8 mouse cellular contexts compared by ENCODE assay signal in the genomic region with DNA sequence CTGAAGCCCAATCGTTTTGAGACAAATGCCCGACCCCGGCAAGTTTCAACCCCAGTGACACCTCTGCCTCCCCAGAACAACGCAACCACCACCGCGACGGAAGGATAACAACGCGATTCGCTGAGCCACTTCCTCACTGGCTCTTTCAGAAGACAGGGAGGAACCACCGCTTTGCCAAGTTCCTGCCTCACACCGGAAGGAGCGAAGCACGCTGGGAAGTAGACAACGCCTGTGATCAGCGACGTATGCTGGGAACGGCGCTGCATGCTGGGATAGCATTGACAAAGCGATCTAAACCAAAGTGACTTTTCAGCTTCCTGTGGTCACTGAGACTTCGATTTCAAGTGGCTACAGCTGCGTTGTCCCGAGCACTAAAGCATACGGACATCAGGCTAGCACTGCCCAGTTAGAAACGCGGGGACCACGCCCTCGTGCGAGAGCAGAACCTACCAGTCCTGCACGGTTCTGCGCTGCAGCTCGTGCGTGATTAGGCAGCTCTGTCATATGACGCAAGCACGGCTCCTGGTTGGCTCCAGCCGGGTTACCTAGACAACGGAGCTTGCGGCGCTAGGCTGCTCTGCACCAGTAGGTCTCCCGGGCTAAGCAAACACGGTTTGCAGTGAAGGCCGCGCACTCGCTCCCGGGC. TPM values are rescaled to one million over a fixed set of nuclear protein-coding genes. Genes with fewer than 3 reads are reported as not detected.
DNase-seq lines count a peak whose midpoint lies in the region; ATAC-seq lines count a peak whose summit lies in the region.

Gene Capn10, plus strand, starts transcription at position 195 of the 646 bp plus-strand sequence.

- H3K27ac ChIP-seq in heart, embryonic 10.5 days: peak within 1 kb of the TSS; percentile 93
- peak within 1 kb of the TSS; percentile 98 for H3K27ac ChIP-seq in kidney, embryonic 15.5 days

- H3K27me3 ChIP-seq in heart, embryonic 10.5 days (ENCODE audit: insufficient read depth, poor library complexity, severe bottlenecking): peaks cover 12% of the 10 kb centered on the region; the same call in 1 of the 2 replicates
- H3K27me3 ChIP-seq in kidney, embryonic 15.5 days: 0 out of 2 replicates have a peak, but pooled peaks cover 3% of the 10 kb centered on the region

- H3K4me2 ChIP-seq in kidney, embryonic 15.5 days: peak within 1 kb of the TSS; percentile 74

- H3K9me3 ChIP-seq in heart, embryonic 10.5 days: no peaks in the 10 kb centered on the region
- H3K9me3 ChIP-seq in kidney, embryonic 15.5 days (replicated peaks): peaks cover 5% of the 10 kb centered on the region; the same call in 1 of the 2 replicates

- peak; percentile 96 for ATAC-seq in erythroblast, adult 5-6 weeks (replicated peaks; ENCODE audit: low FRiP score, poor library complexity, severe bottlenecking)
- peak; percentile 100 for ATAC-seq in kidney, embryonic 15.5 days (replicated peaks; ENCODE audit: low FRiP score)
- peak; percentile 92 for ATAC-seq in monocyte, adult 5-6 weeks (replicated peaks; ENCODE audit: insufficient number of reproducible peaks, low FRiP score, low TSS enrichment, poor library complexity, severe bottlenecking)

- H3K9ac ChIP-seq in kidney, embryonic 15.5 days: peak within 1 kb of the TSS; percentile 79

- peaks cover 16% of the 10 kb centered on the region for H3K36me3 ChIP-seq in heart, embryonic 10.5 days
- H3K36me3 ChIP-seq in kidney, embryonic 15.5 days: peaks cover 16% of the 10 kb centered on the region

- under 1% methylated on average over 45 of the region's 45 CpGs for WGBS in heart, embryonic 10.5 days
- WGBS in kidney, embryonic 15.5 days: under 1% methylated on average over 45 of the region's 45 CpGs

- peak within 1 kb of the TSS; percentile 88 for H3K4me3 ChIP-seq in heart, embryonic 10.5 days
- H3K4me3 ChIP-seq in kidney, embryonic 15.5 days (replicated peaks): peak within 1 kb of the TSS; percentile 84

- peaks cover 24% of the 10 kb centered on the region for H3K4me1 ChIP-seq in heart, embryonic 10.5 days
- peaks cover 25% of the 10 kb centered on the region for H3K4me1 ChIP-seq in kidney, embryonic 15.5 days

- DNase-seq in B cell, adult 2 months: peak; percentile 89 to 90
- DNase-seq in brain, adult 2 months (ENCODE audit: low read depth, low spot score): peak; percentile 100
- peak; percentile 99 for DNase-seq in heart, embryonic 10.5 days (ENCODE audit: low spot score)
- DNase-seq in liver: peak; percentile 94
- peak; percentile 86 to 91 for DNase-seq in spleen, postnatal 4 days (ENCODE audit: low spot score in 2 of 2)

RNA-seq across cellular contexts. Expression of gene Capn10, which starts in this region (rescaled TPM):
- total RNA-seq in erythroblast, adult 5-6 weeks (2015; ENCODE audit: low replicate concordance): 1.9 TPM in 1 of 2 replicates, not detected in the other
- 2.1 and 18.5 TPM in 2 replicates for total RNA-seq in erythroblast, adult 5-6 weeks (2017; ENCODE audit: low replicate concordance)
- polyA plus RNA-seq in heart, embryonic 10.5 days (2016; fragmentation: Nextera tagmentation; extraction: Ambion mirVana): 19.4 and 25.4 TPM in 2 replicates
- 32.6 and 37.2 TPM in 2 replicates for polyA plus RNA-seq in kidney, embryonic 15.5 days (2015; fragmentation: Nextera tagmentation; extraction: Ambion mirVana)
- total RNA-seq in monocyte, adult 5-6 weeks (2017): 4.0 to 10.1 TPM (median 7.1 TPM) in 3 replicates

Comparison
In these comparisons a context has a peak if more than half of its experiments do, and no peak if none do; other contexts are left out.
1. Peak in every context shown above with its lines: DNase-seq, ATAC-seq, H3K4me3 ChIP-seq and H3K27ac ChIP-seq.